Mouse (Mus musculus): ENCODE data around the gene Pou5f1.
A peak's percentile ranks its signal among the peaks of the same experiment; 100 is the strongest.

The Pou5f1 gene

GRCm38 (mm10) chr17:35513886-35514285 lies 8.1 kb downstream of the Pou5f1 start:
- DNase-seq, result peak; percentile 78

- DNase-seq, result no peak
Observed at GRCm38 (mm10) chr17:35514756-35515155, 8.9 kb downstream of the Pou5f1 start.

GRCm38 (mm10) chr17:35515911-35516640 lies 10.3 kb downstream of the Pou5f1 start:
- DNase-seq, result peak; percentile 34

DNA sequence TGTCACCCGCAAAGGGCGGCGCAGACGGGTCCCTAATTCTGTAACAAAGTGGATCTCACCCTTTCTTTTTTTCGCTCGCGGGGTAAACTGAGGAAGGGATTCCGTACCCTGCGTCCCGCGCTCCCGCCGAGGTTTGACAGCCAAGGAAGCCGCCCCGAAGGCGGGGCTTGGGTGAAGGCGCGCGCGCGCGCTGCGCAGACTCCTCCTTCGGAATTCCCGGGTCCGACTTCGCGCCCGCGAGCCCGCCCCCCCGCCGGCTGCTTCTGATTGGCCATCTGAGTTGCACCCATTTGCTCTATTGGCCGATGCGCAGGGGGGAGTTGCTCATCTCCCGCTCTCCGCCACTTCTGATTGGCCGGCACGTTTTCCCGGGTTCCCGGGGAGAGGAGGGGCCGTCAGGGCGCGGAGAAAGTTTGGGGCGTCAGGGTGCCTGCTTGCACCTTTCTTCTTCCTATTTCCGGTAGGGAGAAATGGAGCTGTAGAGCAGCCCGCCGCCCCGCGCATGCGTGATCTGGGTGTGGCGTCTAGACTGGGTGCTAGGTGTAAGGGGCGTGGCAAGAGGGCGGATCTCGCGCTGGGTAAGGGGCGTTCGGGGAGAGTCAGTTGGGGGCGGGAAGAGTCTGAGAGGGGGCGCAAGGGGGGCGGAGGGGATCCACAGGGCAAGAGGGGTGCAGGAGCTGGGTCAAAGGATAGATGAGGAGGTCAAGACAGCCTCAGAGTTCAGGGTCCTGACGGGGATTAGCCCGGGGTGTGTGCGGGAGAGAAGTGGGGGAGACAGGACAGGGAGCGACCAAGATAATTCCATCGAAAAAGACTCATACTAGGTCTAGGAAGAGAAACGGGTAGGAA lies 11.1 kb downstream of the Pou5f1 start, which contains the start of the genes Tcf19 and Cchcr1:
Gene Tcf19 (minus strand): TSS at position 173 of the 849 bp plus-strand sequence.
Gene Cchcr1 (plus strand): TSS at position 449 of the 849 bp plus-strand sequence.
- DNase-seq, result peak; percentile 98

- peak; percentile 14 for DNase-seq
Observed at GRCm38 (mm10) chr17:35517526-35517925, 11.7 kb downstream of the Pou5f1 start.

GRCm38 (mm10) chr17:35524354-35524753 lies 18.5 kb downstream of the Pou5f1 start:
- DNase-seq, result no peak

GRCm38 (mm10) chr17:35526644-35527043 lies 20.8 kb downstream of the Pou5f1 start:
- DNase-seq, result no peak

GRCm38 (mm10) chr17:35532360-35532759 lies 26.5 kb downstream of the Pou5f1 start:
- no peak for DNase-seq

GRCm38 (mm10) chr17:35532901-35533300 lies 27.1 kb downstream of the Pou5f1 start, which contains the start of gene Psors1c2:
Gene Psors1c2 (plus strand): TSS chr17:35533201.
- DNase-seq, result no peak

DNA sequence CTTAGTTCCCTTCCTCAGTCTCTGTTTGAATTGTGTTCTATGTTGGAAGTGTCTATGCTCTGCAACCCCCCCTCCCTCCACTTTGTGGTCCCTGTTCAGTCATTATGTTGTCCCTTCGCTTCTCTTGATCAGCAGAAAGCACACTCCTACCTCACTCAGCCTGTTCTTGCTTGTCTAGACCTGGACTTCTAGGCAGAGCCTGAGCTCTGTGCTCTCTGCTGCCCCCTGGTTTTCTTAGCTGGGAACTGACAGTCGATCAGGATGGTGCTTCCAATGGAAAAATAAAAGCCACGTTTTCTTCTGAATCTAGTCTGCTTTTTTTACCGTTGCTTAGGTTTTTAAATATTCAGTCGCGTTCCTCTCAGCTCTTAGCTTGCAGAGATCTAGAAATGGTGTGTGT lies 28.5 kb downstream of the Pou5f1 start:
- peak; percentile 82 for DNase-seq

DNA sequence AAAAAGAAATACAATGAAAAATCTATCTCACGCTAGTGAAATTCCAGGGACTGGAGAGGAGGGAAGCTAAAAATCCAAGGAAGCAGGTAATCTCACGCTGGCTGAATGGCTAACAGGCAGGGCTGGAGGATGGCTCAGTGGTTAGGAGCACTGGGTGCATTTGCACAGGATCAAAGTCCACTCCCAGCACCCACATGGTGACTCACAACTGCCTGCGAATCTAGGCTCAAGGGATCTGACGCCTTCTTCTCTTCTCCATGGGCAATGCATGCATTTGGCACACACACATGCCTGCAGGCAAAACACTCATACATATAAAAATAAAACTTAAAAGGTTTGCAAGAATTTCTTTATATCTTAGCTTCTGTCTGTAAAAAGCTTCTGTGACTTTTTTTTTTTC lies 31.6 kb downstream of the Pou5f1 start:
- DNase-seq, result no peak

GRCm38 (mm10) chr17:35538476-35538875 lies 32.7 kb downstream of the Pou5f1 start:
- DNase-seq, result no peak

DNA sequence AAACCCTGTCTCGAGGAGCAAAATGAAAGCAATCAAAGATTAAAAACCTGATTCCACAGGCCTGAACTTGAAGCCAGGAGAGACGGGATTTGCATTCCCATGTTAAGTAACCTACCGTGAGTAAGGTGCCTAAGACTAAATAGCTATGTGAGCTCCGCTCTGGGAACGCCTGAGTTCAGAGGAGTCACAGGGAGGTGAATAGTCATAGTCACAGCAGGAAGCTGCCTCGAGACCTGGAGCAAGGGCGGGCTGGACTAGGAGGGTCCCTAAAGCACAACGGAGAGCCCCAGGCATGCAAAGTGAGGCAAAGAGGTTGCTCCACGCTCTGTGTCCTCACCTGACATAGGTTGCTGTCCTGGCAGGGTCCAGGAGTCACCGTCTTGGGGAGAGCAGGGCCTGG lies 33.7 kb downstream of the Pou5f1 start:
- no peak for DNase-seq

- no peak for DNase-seq
Observed at GRCm38 (mm10) chr17:35542761-35543411, 37.1 kb downstream of the Pou5f1 start.

- no peak for DNase-seq
Observed at GRCm38 (mm10) chr17:35543412-35543861, 37.6 kb downstream of the Pou5f1 start.

GRCm38 (mm10) chr17:35544001-35544400 lies 38.2 kb downstream of the Pou5f1 start:
- no peak for DNase-seq

DNA sequence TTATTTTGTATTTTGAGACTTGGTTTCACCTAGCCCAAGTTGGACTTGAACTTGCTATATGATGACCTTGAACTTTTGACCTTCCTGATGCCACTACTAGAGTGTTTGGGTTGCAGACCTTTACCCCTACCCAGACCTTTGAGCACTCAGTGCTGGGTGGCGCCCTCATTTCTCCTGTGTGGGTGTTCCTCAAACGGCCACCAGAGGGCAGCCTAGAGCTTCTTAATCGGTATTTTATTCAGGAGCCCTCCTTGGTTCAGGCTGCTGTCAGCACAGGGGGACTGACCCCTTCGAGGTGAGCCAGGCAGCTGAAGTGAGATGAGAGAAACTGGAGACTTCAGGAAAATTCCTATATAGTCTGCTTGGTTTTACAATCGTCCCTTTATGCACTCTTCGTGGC lies 38.9 kb downstream of the Pou5f1 start:
- peak; percentile 68 for DNase-seq

GRCm38 (mm10) chr17:35547465-35547864 lies 41.6 kb downstream of the Pou5f1 start:
- DNase-seq, result no peak

- no peak for DNase-seq
Observed at GRCm38 (mm10) chr17:35548636-35549035, 42.8 kb downstream of the Pou5f1 start.

- peak; percentile 49 for DNase-seq
Observed at GRCm38 (mm10) chr17:35549437-35550142, 43.8 kb downstream of the Pou5f1 start.

DNA sequence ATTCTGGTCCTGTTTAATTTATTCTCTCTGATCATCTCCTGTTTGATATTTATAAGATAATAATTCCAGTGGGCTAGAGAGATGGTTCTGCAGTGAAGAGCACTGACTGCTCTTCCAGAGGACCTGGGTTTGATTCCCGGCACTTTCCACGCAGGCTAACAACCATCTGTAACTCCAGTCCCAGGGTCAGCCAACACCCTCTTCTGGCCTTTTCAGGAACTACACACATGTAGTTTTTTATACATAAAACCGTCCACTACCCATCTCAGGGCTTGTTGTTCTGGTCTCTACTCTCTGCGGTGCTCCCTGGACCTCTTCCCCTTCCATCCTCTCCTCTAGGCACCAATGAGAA lies 44.3 kb downstream of the Pou5f1 start:
- DNase-seq, result no peak

DNA sequence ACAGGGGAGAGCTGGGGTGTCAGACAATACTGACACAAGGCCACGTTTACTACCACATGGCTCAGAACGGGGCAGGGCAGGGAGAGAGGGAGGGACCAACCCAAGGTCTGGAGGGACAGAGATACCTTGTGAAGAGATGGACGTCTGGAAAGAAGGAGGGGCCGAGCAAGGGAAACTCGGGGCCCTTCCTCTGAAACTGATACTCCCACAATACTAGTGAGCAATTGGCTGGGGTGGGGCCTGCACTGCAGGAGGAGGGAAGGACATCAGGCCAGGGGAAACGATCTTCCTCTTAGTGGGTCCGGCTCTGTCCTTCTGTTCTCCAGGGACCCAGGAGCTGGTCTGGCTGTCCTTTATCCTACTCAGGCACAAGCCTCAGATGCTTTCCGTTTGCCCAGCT lies 45.1 kb downstream of the Pou5f1 start:
- no peak for DNase-seq
